Mouse (Mus musculus) kidney, postnatal 10 days (tissue): Measurements from ENCODE around the gene Epop.
"Not testable (repeated sequence)": the region's sequence is repeated elsewhere in the genome, so short reads cannot be mapped to it uniquely, and the experiment has no call there.

Source experiments
- DNase-seq: peaks from one replicate; pipeline ENCODE4 v3.0.0; 2021; ENCODE audit warnings: mixed read lengths

The Epop gene

GRCm38 (mm10) chr11:97659990-97660714 is 30.6 kb upstream of the Epop start:
- peak; percentile 88 for DNase-seq

GRCm38 (mm10) chr11:97659267-97659989 is 29.9 kb upstream of the Epop start:
- DNase-seq: peak; percentile 41

- no peak for DNase-seq
Measured at GRCm38 (mm10) chr11:97658751-97659266, 29.3 kb upstream of the Epop start.

- not testable (repeated sequence) for DNase-seq
Measured at GRCm38 (mm10) chr11:97657967-97658366, 28.5 kb upstream of the Epop start.

- DNase-seq: no peak
Measured at GRCm38 (mm10) chr11:97657184-97657945, 27.9 kb upstream of the Epop start.

- DNase-seq: no peak
Measured at GRCm38 (mm10) chr11:97656269-97656971, 26.9 kb upstream of the Epop start.

GRCm38 (mm10) chr11:97654210-97654609 is 24.7 kb upstream of the Epop start:
- no peak for DNase-seq

GRCm38 (mm10) chr11:97653376-97653775 is 23.9 kb upstream of the Epop start:
- DNase-seq: not testable (repeated sequence)

GRCm38 (mm10) chr11:97650341-97650740 is 20.8 kb upstream of the Epop start:
- DNase-seq: no peak

GRCm38 (mm10) chr11:97648541-97648940 is 19.0 kb upstream of the Epop start:
- not testable (repeated sequence) for DNase-seq

- peak; percentile 86 for DNase-seq
Measured at GRCm38 (mm10) chr11:97644834-97645233, 15.3 kb upstream of the Epop start.

GRCm38 (mm10) chr11:97643380-97644055 is 14.0 kb upstream of the Epop start:
- no peak for DNase-seq

GRCm38 (mm10) chr11:97642746-97643145 is 13.2 kb upstream of the Epop start:
- no peak for DNase-seq

- no peak for DNase-seq
Measured at GRCm38 (mm10) chr11:97641668-97642067, 12.2 kb upstream of the Epop start.

GRCm38 (mm10) chr11:97635468-97636019 is 6.0 kb upstream of the Epop start:
- DNase-seq: no peak

- DNase-seq: not testable (repeated sequence)
Measured at GRCm38 (mm10) chr11:97632440-97632839, 2.9 kb upstream of the Epop start.

- peak; percentile 87 for DNase-seq
Measured at GRCm38 (mm10) chr11:97631938-97632337, 2.4 kb upstream of the Epop start.

GRCm38 (mm10) chr11:97631500-97631899 is 2.0 kb upstream of the Epop start:
- DNase-seq: no peak

- DNase-seq: no peak
Measured at GRCm38 (mm10) chr11:97631046-97631445, 1.5 kb upstream of the Epop start.

- peak; percentile 48 for DNase-seq
Measured at GRCm38 (mm10) chr11:97628568-97629518, 659 bp downstream of the Epop start.

- DNase-seq: peak; percentile 27
Measured at GRCm38 (mm10) chr11:97628303-97628567, 1.3 kb downstream of the Epop start.
